Comparison of ENCODE assay signal across 23 mouse cellular contexts in the genomic region with DNA sequence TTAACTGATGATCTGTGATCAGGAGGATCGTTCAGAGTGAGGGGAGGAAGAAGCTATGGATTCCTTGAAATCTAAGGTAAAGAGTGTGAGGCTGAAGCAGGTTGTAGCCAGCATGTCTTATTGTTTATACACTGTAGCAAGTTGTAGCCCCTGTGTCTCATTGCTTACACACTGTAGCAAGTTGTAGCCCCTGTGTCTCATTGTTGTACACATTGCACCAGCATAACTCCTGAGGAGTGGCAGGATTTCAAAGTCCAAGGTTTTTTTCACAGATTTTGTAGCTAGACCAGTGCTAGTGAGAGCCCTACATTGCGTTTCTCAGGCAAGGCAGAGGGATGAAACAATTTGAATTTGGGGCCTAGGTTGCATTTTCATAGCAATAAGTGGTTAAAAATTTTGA.
DNase-seq lines count a peak whose midpoint lies in the region; ATAC-seq and TF ChIP-seq lines count a peak whose summit lies in the region.
"Had no signal": no experiment of that assay in that cellular context is flagged by ENCODE, and none has a peak within 500 bp of the region (broad histone marks: within the 10 kb centered on the region; RNA-seq: fewer than 3 reads in every experiment).

No protein-coding gene starts in this region.

- peak overlapping the region; percentile 27 for H3K9ac ChIP-seq in heart, embryonic 14.5 days (ENCODE audit: low read length)
- 0 out of 2 replicates have a peak overlapping the region, but pooled peaks have one; percentile 17 for H3K9ac ChIP-seq in heart, postnatal 0 days (replicated peaks; ENCODE audit: low read depth, low read length)
- H3K9ac ChIP-seq in intestine, embryonic 16.5 days (ENCODE audit: low read depth, low read length), result no peak overlapping the region
- no peak overlapping the region for H3K9ac ChIP-seq in midbrain, embryonic 11.5 days (ENCODE audit: low read length)
- H3K9ac ChIP-seq: forebrain, embryonic 13.5 days; heart, embryonic 12.5 days; hindbrain, embryonic 12.5 days; hindbrain, embryonic 15.5 days had no signal

- no peak for ATAC-seq in heart, embryonic 14.5 days (ENCODE audit: insufficient number of reproducible peaks, insufficient read depth, low FRiP score, low read depth)
- ATAC-seq in heart, postnatal 0 days (ENCODE audit: insufficient read depth, low read depth), result no peak
- peak; percentile 67 for ATAC-seq in intestine, embryonic 16.5 days
- no peak for ATAC-seq in midbrain, embryonic 11.5 days (ENCODE audit: low FRiP score)
- ATAC-seq: forebrain, embryonic 13.5 days; forebrain, embryonic 16.5 days; Patski had no signal

- no peak overlapping the region for H3K4me3 ChIP-seq in heart, embryonic 14.5 days (ENCODE audit: control insufficient read depth in 1 of 2, insufficient read depth in 1 of 2, low read depth in 1 of 2, low read length in 2 of 2)
- H3K4me3 ChIP-seq in heart, postnatal 0 days (ENCODE audit: low read depth, low read length), result no peak overlapping the region
- H3K4me3 ChIP-seq in heart, embryonic 10.5 days, result no peak overlapping the region
- no peak overlapping the region for H3K4me3 ChIP-seq in intestine, embryonic 16.5 days (ENCODE audit: low read length)
- H3K4me3 ChIP-seq in midbrain, embryonic 11.5 days (ENCODE audit: low read depth, low read length), result no peak overlapping the region
- H3K4me3 ChIP-seq: forebrain, embryonic 10.5 days; forebrain, embryonic 13.5 days; heart, embryonic 12.5 days; hindbrain, embryonic 12.5 days; hindbrain, embryonic 15.5 days had no signal

- H3K9me3 ChIP-seq in heart, embryonic 14.5 days (ENCODE audit: control insufficient read depth, low read length), result no peaks in the 10 kb centered on the region
- no peaks in the 10 kb centered on the region for H3K9me3 ChIP-seq in heart, postnatal 0 days (replicated peaks; ENCODE audit: control insufficient read depth, low read length)
- no peaks in the 10 kb centered on the region; the same call in 1 of the 2 replicates for H3K9me3 ChIP-seq in heart, embryonic 10.5 days
- H3K9me3 ChIP-seq in intestine, embryonic 16.5 days (ENCODE audit: control insufficient read depth, low read length), result peaks cover 5% of the 10 kb centered on the region; the same call in 1 of the 2 replicates
- H3K9me3 ChIP-seq in midbrain, embryonic 11.5 days (ENCODE audit: control insufficient read depth, low read length), result no peaks in the 10 kb centered on the region
- H3K9me3 ChIP-seq: hindbrain, embryonic 15.5 days had no signal

- 68% methylated on average over 2 of the region's 2 CpGs for whole genome bisulfite sequencing in heart, embryonic 14.5 days
- 58% methylated on average over 2 of the region's 2 CpGs for WGBS in heart, postnatal 0 days
- WGBS in heart, embryonic 10.5 days, result 81% methylated on average over 2 of the region's 2 CpGs
- WGBS in intestine, embryonic 16.5 days, result 47% methylated on average over 2 of the region's 2 CpGs
- WGBS in midbrain, embryonic 11.5 days, result 83% methylated on average over 2 of the region's 2 CpGs

- H3K4me1 ChIP-seq in heart, embryonic 14.5 days (ENCODE audit: control insufficient read depth in 2 of 2, insufficient read depth in 2 of 2, low read length in 2 of 2), result peaks cover 11 to 40% of the 10 kb centered on the region in 2 experiments
- H3K4me1 ChIP-seq in heart, postnatal 0 days (ENCODE audit: control insufficient read depth, insufficient read depth), result peaks cover 27% of the 10 kb centered on the region
- peaks cover 33% of the 10 kb centered on the region for H3K4me1 ChIP-seq in heart, embryonic 10.5 days
- H3K4me1 ChIP-seq in intestine, embryonic 16.5 days (ENCODE audit: control insufficient read depth, insufficient read depth, low read length), result peaks cover 29% of the 10 kb centered on the region
- H3K4me1 ChIP-seq in midbrain, embryonic 11.5 days (ENCODE audit: control insufficient read depth, insufficient read depth, low read length), result no peaks in the 10 kb centered on the region

- no peak overlapping the region for H3K4me2 ChIP-seq in heart, embryonic 14.5 days (ENCODE audit: low read length)
- H3K4me2 ChIP-seq in heart, postnatal 0 days (ENCODE audit: low read depth, low read length), result no peak overlapping the region
- no peak overlapping the region for H3K4me2 ChIP-seq in intestine, embryonic 16.5 days (ENCODE audit: low read depth, low read length)
- no peak overlapping the region for H3K4me2 ChIP-seq in midbrain, embryonic 11.5 days
- H3K4me2 ChIP-seq: forebrain, embryonic 13.5 days; heart, embryonic 12.5 days; hindbrain, embryonic 12.5 days; hindbrain, embryonic 15.5 days had no signal

- no peak overlapping the region for H3K27ac ChIP-seq in heart, embryonic 14.5 days (replicated peaks in 1 of 2; ENCODE audit: control insufficient read depth in 1 of 2, insufficient read depth in 1 of 2, low read depth in 2 of 2, low read length in 2 of 2)
- H3K27ac ChIP-seq in heart, postnatal 0 days (ENCODE audit: low read depth), result peak overlapping the region; percentile 20; the same call in 1 of the 2 replicates
- no peak overlapping the region for H3K27ac ChIP-seq in heart, embryonic 10.5 days
- H3K27ac ChIP-seq in intestine, embryonic 16.5 days (ENCODE audit: low read length), result no peak overlapping the region
- H3K27ac ChIP-seq in midbrain, embryonic 11.5 days (ENCODE audit: low read depth, low read length), result no peak overlapping the region
- H3K27ac ChIP-seq: forebrain, embryonic 10.5 days; forebrain, embryonic 13.5 days; hindbrain, embryonic 12.5 days; hindbrain, embryonic 15.5 days had no signal

- H3K36me3 ChIP-seq in heart, embryonic 14.5 days (ENCODE audit: control insufficient read depth, insufficient read depth, low read length), result 0 out of 2 replicates have a peak, but pooled peaks cover 3% of the 10 kb centered on the region
- peaks cover 6% of the 10 kb centered on the region; the same call in 1 of the 2 replicates for H3K36me3 ChIP-seq in heart, postnatal 0 days (replicated peaks; ENCODE audit: control insufficient read depth, insufficient read depth, low read length)
- peaks cover 10% of the 10 kb centered on the region for H3K36me3 ChIP-seq in heart, embryonic 10.5 days
- H3K36me3 ChIP-seq in intestine, embryonic 16.5 days (ENCODE audit: control insufficient read depth, insufficient read depth, low read length), result peaks cover 7% of the 10 kb centered on the region; the same call in 1 of the 2 replicates
- no peaks in the 10 kb centered on the region for H3K36me3 ChIP-seq in midbrain, embryonic 11.5 days (ENCODE audit: control insufficient read depth, insufficient read depth, low read length)
- H3K36me3 ChIP-seq: hindbrain, embryonic 15.5 days had no signal

- no peak for TF ChIP-seq EP300 in heart, postnatal 0 days (IDR thresholded peaks at IDR 0.05; ENCODE audit: low read depth)

- TF ChIP-seq CTCF in heart, postnatal 0 days (IDR thresholded peaks at IDR 0.05; ENCODE audit: low read depth), result no peak

- no peak for DNase-seq in heart, adult 9 months (ENCODE audit: low spot score in 2 of 2)
- no peak for DNase-seq in heart, postnatal 0 days (ENCODE audit: low spot score)
- DNase-seq in heart, embryonic 10.5 days (ENCODE audit: low spot score), result no peak
- no peak for DNase-seq in midbrain, embryonic 11.5 days (ENCODE audit: low spot score, missing footprints)
- DNase-seq: adrenal gland, postnatal 10 days; adrenal gland, postnatal 36 days; B cell, adult 2 months; cerebellum, adult 18-20 months; cerebellum, adult 9-10 months; cerebellum, postnatal 14 days; gastrocnemius, postnatal 10 days; gastrocnemius, postnatal 36 days; kidney, adult 2 months had no signal

- no peaks in the 10 kb centered on the region for H3K27me3 ChIP-seq in heart, embryonic 14.5 days (ENCODE audit: control insufficient read depth, insufficient read depth, low read length)
- no peaks in the 10 kb centered on the region for H3K27me3 ChIP-seq in heart, postnatal 0 days (ENCODE audit: control insufficient read depth, insufficient read depth, low read length)
- H3K27me3 ChIP-seq in heart, embryonic 10.5 days (ENCODE audit: insufficient read depth, poor library complexity, severe bottlenecking), result no peaks in the 10 kb centered on the region
- no peaks in the 10 kb centered on the region for H3K27me3 ChIP-seq in intestine, embryonic 16.5 days (replicated peaks; ENCODE audit: control insufficient read depth, insufficient read depth, low read length)
- no peaks in the 10 kb centered on the region for H3K27me3 ChIP-seq in midbrain, embryonic 11.5 days (ENCODE audit: control insufficient read depth, insufficient read depth, low read length)
- H3K27me3 ChIP-seq: CH12.LX; forebrain, embryonic 13.5 days; heart, embryonic 12.5 days; hindbrain, embryonic 12.5 days; hindbrain, embryonic 15.5 days; Patski had no signal

Comparison
In these comparisons a context has a peak if more than half of its experiments do, and no peak if none do; other contexts are left out.
1. H3K9ac ChIP-seq: peak in heart, embryonic 14.5 days (single experiment) and heart, postnatal 0 days (single experiment); none in intestine, embryonic 16.5 days (single experiment) and midbrain, embryonic 11.5 days (single experiment).